Mouse (Mus musculus) midbrain, postnatal 0 days (tissue): ENCODE results near the gene Ccr6. TPM values are rescaled to one million over a fixed set of nuclear protein-coding genes. Genes with fewer than 3 reads are reported as not detected.

ENCODE experiments used
- ATAC-seq: fragments of 200-750 bp; cut with Nextera tagmentation; 2 replicates; pipeline ENCODE4 v1.8.0; 2017; ENCODE audit warnings: moderate number of reproducible peaks, mild to moderate bottlenecking, moderate TSS enrichment, moderate library complexity; ENCODE audit not compliant: low FRiP score
- DNase-seq: peaks from one replicate; pipeline ENCODE4 v3.0.0-alpha.2; 2015; ENCODE audit warnings: low spot score
- H3K27ac ChIP-seq: fragments of 300-500 bp; sonication (generic); 2 replicates; pipeline ENCODE4 v1.5.1; 2014; ENCODE audit warnings: low read depth, mild to moderate bottlenecking, low read length, mixed read lengths
- H3K27me3 ChIP-seq: fragments of 300-500 bp; sonication (generic); 2 replicates; pipeline ENCODE4 v1.6.1; 2014; ENCODE audit warnings: low read length, control low read depth, mixed read lengths; ENCODE audit not compliant: insufficient read depth
- H3K36me3 ChIP-seq: fragments of 300-500 bp; sonication (generic); 2 replicates; pipeline ENCODE4 v1.6.1; 2014; ENCODE audit warnings: low read length, control low read depth, mixed read lengths; ENCODE audit not compliant: insufficient read depth
- H3K4me1 ChIP-seq: fragments of 300-500 bp; sonication (generic); 2 replicates; pipeline ENCODE4 v1.6.1; 2014; ENCODE audit warnings: mild to moderate bottlenecking, control low read depth, antibody characterized with exemption, low read length, mixed read lengths; ENCODE audit not compliant: insufficient read depth
- H3K4me2 ChIP-seq: fragments of 300-500 bp; sonication (generic); 2 replicates; pipeline ENCODE4 v1.6.1; 2014; ENCODE audit warnings: low read depth, mild to moderate bottlenecking, low read length, mixed read lengths; ENCODE audit not compliant: poor library complexity, severe bottlenecking
- H3K4me3 ChIP-seq: fragments of 300-500 bp; sonication (generic); 2 replicates; pipeline ENCODE4 v1.5.1; 2014; ENCODE audit warnings: low read depth, mild to moderate bottlenecking, low read length, moderate library complexity
- H3K9ac ChIP-seq: fragments of 300-500 bp; sonication (generic); replicated peaks from 2 replicates; pipeline ENCODE4 v1.6.1; 2014; ENCODE audit warnings: mild to moderate bottlenecking, low read length, moderate library complexity, mixed read lengths; ENCODE audit not compliant: poor library complexity, severe bottlenecking
- H3K9me3 ChIP-seq: fragments of 300-500 bp; sonication (generic); 2 replicates; pipeline ENCODE4 v1.6.1; 2016; ENCODE audit warnings: low read length, control low read depth
- CTCF ChIP-seq: IDR thresholded peaks from 2 replicates; pipeline ENCODE4 v1.5.1; 2016; ENCODE audit warnings: antibody characterized with exemption, mild to moderate bottlenecking
- WGBS: fragments of 180-500 bp; shearing (Covaris S2); extraction: QIAGEN DNeasy Blood & Tissue Kit; methylation state at CpG from one replicate; pipeline ENCODE4 v1.1.7; 2014; 5-methylcytosine and 5-hydroxymethylcytosine counted together
- polyA plus RNA-seq: library from polyadenylated mRNA; unstranded; fragments of >200 nt; fragmentation: Nextera tagmentation; extraction: Ambion mirVana; gene quantifications from 2 replicates; pipeline ENCODE4 v1.2.1, GENCODE M21; 2015
- total RNA-seq: library from RNA; depleted of rRNA; stranded (reverse); fragments of >200 nt; gene quantifications from 2 replicates; pipeline ENCODE4 v1.2.3, GENCODE M21; 2014

Gene Ccr6
- total and polyA plus RNA-seq, 2 experiments from 2014 or later: not detected

DNA sequence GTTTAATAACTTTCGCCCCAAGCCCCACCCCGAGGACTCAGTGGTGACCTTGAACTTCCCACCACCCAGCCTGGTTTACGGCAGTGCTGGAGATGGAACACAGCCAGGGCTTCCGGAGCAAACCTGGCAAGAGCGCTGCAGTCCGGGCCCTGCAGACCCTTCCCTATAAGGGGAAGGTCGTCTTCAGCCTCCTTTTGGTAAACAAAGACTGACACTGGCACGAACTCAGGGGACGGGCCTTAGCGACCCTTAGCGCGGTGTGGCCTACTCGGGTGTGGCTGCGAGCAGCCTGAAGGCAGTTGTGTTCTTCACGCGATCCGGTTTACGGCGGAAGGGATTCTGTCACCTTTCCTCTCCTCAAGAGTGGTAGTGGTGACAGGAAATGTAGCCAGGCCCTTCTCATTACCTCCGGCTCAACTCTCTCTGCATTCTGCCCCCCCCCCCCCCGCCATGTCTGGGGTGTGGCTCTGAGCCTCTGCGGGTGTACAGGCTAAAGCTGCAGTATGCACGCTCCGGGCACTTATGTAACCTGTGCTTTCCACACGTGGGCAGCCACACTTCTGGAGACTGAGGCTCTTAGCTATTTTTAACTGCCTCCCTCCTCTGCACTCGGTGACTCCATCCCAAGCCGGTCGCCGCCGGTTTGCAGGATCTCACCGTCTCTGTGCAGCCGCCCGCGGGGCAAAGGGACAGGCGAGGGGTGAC is 47.1 kb downstream of the Ccr6 start, which contains the start of gene Mpc1:
Gene Mpc1 (plus strand): TSS at position 84 of the 705 bp plus-strand sequence.
- Histone ChIP-seq H3K27ac (peak within 1 kb of the TSS; percentile 98), H3K36me3 (no peaks in the 10 kb centered on the region), H3K4me1 (peaks cover 3% of the 10 kb centered on the region; the same call in 1 of the 2 replicates), H3K4me2 (peak within 1 kb of the TSS; percentile 91), H3K9me3 (no peaks in the 10 kb centered on the region), H3K27me3 (no peaks in the 10 kb centered on the region), H3K9ac (peak within 1 kb of the TSS; percentile 87), H3K4me3 (peak within 1 kb of the TSS; percentile 87)
- ATAC-seq: peak; percentile 82
- DNase-seq: peak; percentile 70
- 2% methylated on average over 33 of the region's 35 CpGs for WGBS
- no peak for TF ChIP-seq CTCF

DNA sequence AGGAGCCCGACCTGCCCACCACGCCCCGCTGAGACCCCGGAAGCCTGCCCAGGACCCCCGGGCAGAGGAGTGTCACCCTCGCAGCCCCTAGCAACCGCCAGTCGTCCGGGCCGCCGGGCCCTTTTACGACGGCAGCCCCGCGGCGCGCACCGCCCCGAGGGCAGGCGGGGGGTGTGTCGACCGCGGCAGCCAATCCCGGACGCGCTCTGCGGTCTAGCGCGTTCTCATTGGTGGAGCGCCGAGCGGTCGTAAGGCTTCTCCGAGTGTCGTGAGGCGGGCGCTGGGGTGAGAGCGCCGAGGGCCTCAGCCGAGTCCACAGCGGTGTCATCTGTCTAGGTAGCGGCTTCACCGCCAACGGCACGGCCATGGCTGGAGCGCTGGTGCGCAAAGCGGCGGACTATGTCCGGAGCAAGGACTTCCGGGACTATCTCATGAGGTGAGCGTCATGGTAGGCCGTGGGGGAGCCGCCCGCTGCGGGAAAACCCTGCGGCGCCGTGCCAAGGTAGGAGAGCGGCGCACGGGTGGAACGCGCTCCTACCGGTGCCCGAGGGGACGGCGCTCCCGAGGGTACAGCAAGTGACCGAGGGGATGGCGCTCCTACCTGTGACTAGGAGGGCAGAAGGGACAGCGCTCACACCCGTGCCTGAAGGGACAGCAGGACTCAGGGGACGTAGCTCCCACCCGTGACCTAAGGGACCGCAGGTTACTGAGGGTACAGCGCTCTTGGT is 47.8 kb downstream of the Ccr6 start:
- peak overlapping the region; percentile 87 for H3K9ac ChIP-seq
- H3K4me2 ChIP-seq: peak overlapping the region; percentile 91
- peak overlapping the region; percentile 98 for H3K27ac ChIP-seq
- peak; percentile 45 for TF ChIP-seq CTCF
- H3K9me3 ChIP-seq: no peaks in the 10 kb centered on the region
- H3K36me3 ChIP-seq: no peaks in the 10 kb centered on the region
- WGBS: 0% methylated on average over 72 of the region's 77 CpGs
- peaks cover 3% of the 10 kb centered on the region; the same call in 1 of the 2 replicates for H3K4me1 ChIP-seq
- ATAC-seq (peak; percentile 97), DNase-seq (peak; percentile 97)
- H3K27me3 ChIP-seq: no peaks in the 10 kb centered on the region
- H3K4me3 ChIP-seq: peak overlapping the region; percentile 87

DNA sequence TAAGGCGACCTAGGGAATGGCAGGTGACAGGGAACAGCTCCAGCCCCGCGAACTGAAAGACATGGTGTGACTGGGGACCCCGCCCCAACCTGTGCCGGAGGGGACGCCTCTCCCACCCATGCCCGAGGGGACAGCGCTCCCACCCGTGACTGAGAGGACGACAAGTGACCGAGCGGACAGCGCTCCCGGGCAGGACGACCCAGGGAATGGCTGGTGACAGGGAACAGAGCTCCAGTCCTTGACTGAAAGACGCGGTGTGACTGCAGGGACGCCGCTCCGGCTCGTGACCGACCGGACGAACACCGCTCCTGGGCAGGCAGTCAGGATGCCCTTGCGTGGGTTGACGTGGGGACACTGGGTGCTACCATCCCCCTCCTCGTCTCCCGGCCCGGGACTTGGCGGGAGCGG is 48.4 kb downstream of the Ccr6 start:
- peak overlapping the region; percentile 87 for H3K4me3 ChIP-seq
- no peaks in the 10 kb centered on the region for H3K27me3 ChIP-seq
- H3K4me2 ChIP-seq: peak overlapping the region; percentile 91
- H3K27ac ChIP-seq: peak overlapping the region; percentile 98
- under 1% methylated on average over 32 of the region's 32 CpGs for WGBS
- peak overlapping the region; percentile 87 for H3K9ac ChIP-seq
- DNase-seq (peak; percentile 22), ATAC-seq (peak; percentile 41)
- no peaks in the 10 kb centered on the region for H3K36me3 ChIP-seq
- H3K4me1 ChIP-seq: peaks cover 3% of the 10 kb centered on the region; the same call in 1 of the 2 replicates
- 0 out of 2 replicates have a peak, but pooled peaks have one; percentile 0 for TF ChIP-seq CTCF
- no peaks in the 10 kb centered on the region for H3K9me3 ChIP-seq

DNA sequence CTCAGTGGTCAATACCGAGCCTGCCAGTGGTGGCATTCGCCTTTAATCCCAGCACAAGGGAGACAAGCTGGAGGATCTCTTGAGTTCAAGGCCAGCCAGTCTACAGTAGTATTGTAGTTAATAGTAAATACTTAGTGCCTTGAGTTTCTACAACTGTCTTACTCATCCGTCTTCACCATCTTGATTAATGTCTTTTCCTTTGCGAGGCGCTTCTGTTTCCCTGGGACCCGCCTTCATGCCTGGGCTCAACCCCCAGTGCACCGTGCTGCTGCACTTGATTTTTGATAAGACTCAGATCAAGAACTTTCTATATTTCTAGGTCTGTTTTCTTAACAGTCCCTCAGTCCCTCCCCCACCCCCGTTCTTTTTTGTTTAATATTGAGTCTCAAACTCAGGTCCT is 49.2 kb downstream of the Ccr6 start:
- no peak overlapping the region for H3K27ac ChIP-seq
- H3K4me2 ChIP-seq: peak overlapping the region; percentile 91
- no peak for ATAC-seq
- H3K27me3 ChIP-seq: no peaks in the 10 kb centered on the region
- H3K9ac ChIP-seq: peak overlapping the region; percentile 87
- no peak for DNase-seq
- no peak for TF ChIP-seq CTCF
- H3K4me3 ChIP-seq: peak overlapping the region; percentile 87
- peaks cover 3% of the 10 kb centered on the region; the same call in 1 of the 2 replicates for H3K4me1 ChIP-seq
- H3K9me3 ChIP-seq: no peaks in the 10 kb centered on the region
- WGBS: 41% methylated on average over 8 of the region's 8 CpGs
- H3K36me3 ChIP-seq: 0 out of 2 replicates have a peak, but pooled peaks cover 3% of the 10 kb centered on the region

DNA sequence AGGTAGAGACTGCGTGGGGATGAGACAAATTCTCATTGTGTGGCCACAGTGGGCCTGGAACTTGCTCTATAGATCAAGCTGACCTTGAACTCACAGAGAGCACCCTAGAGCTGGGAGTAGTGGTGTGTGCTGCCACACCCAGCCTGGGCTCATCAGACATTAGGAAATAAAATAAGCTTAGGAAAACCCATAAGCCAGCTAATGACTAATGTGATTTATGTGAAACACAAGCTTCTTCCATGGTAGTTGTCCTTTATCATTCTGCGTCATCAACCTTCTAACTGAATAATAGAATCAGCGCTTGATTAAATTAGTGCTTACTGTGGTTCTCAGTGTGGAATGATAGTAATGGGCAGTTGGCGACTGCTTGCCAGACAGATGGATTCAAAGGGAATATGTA is 51.1 kb downstream of the Ccr6 start:
- no peak overlapping the region for H3K4me2 ChIP-seq
- 0 out of 2 replicates have a peak, but pooled peaks cover 6% of the 10 kb centered on the region for H3K36me3 ChIP-seq
- peaks cover 3% of the 10 kb centered on the region; the same call in 1 of the 2 replicates for H3K4me1 ChIP-seq
- WGBS: 92% methylated on average over 4 of the region's 4 CpGs
- H3K9ac ChIP-seq: no peak overlapping the region
- ATAC-seq (no peak), DNase-seq (no peak)
- TF ChIP-seq CTCF: no peak
- no peak overlapping the region for H3K27ac ChIP-seq
- no peaks in the 10 kb centered on the region for H3K9me3 ChIP-seq
- no peak overlapping the region for H3K4me3 ChIP-seq
- no peaks in the 10 kb centered on the region for H3K27me3 ChIP-seq
